Mouse (Mus musculus): ENCODE measurements around the gene 3425401B19Rik.

3425401B19Rik gene

GRCm38 (mm10) chr14:32659781-32660180 is 25.3 kb downstream of the 3425401B19Rik start:
- no peak for DNase-seq

GRCm38 (mm10) chr14:32638485-32638884 is 46.6 kb downstream of the 3425401B19Rik start:
- no peak for DNase-seq

- no peak for DNase-seq
These were observed 50.9 kb downstream of the 3425401B19Rik start for GRCm38 (mm10) chr14:32634015-32634682.

GRCm38 (mm10) chr14:32632908-32633600 is 52.0 kb downstream of the 3425401B19Rik start:
- no peak for DNase-seq

GRCm38 (mm10) chr14:32628584-32628983 is 56.5 kb downstream of the 3425401B19Rik start:
- no peak for DNase-seq

DNA sequence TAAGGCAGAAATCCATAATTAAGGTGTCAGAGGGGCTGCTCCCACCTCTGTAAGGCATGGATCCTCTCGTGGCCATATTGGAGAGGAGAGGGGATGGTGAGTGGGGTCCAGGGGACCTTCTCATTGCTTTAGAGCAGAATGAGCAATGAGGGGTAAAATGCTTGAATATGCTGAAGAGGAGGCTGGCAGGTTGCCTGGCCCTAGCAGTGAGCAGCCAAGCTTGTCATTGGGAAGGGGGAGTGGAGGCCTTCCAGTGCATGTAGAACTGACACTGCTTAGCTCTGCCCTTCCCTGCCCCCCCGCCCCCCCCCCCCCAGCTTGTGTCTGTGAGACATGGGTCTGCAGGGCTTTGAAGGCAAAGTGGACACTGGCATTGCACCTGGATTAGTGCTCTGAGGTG is 57.8 kb downstream of the 3425401B19Rik start:
- DNase-seq: peak in 1 of 2 experiments; percentile 9

DNA sequence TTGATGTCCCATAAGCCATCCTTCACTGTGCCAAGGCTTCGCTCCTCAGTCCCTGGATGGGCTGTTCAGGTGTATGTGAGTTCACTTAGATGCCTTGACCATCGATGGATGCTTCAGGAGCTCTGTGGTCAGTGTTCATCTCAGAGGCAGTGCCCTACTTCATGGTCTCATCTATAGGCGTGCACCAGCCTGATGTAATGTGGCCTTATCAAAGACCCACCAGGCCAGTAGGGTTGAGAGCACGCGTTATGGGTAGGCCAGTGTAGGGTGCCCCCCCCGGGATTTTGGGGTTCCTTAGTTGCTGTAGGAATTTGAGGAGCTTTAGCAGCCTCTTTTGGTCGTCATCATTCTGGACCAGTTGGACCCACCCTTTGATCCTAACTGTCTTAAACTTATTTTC is 60.3 kb downstream of the 3425401B19Rik start:
- no peak for DNase-seq

DNA sequence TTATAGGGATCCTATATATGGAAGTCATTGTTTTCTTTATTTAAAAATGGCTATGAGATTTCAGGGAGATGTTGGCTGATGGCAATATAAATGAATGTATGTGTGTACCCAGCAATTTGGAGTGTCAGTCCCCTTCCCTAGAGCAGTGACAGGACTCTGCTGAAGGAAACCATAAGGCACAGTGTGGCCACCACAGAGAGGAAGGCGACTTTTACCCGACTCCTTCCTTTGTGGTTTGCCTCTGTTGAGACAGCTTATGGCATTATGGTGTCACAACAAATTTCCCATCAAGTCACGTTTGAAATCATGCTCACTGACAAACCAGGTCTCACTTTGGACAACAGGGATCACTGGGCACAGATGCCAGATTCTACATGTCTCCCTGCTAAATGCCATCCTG is 60.8 kb downstream of the 3425401B19Rik start:
- DNase-seq: no peak

DNA sequence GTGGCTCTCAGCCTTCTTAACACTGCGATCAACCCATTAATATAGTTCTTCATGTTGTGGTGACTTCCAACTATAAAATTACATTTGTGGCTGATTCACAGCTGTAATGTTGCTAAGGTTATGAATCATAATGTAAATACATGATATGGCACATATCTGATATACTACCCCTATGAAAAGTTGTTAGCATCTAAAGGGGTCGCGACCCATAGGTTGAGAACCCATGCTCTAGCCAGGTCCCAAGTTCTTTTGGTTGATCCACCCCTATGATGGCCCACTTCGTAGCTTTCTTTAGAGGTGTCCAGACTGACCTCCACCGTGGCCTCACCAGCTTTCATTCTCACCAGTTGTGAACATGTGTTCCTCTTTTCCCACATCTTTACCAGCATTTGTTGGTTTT is 67.8 kb downstream of the 3425401B19Rik start:
- DNase-seq: no peak

GRCm38 (mm10) chr14:32609392-32609791 is 75.7 kb downstream of the 3425401B19Rik start:
- DNase-seq: peak; percentile 8 to 62
